Mouse (Mus musculus): ENCODE data around the gene Kcnma1. TPM values are rescaled to one million over a fixed set of nuclear protein-coding genes. Genes with fewer than 3 reads are reported as not detected.
A peak's percentile ranks its signal among the peaks of the same experiment; 100 is the strongest.

Kcnma1 gene
- polyA plus RNA-seq (2012; rRNA removed): 2.9 and 3.5 TPM in 2 replicates

DNA sequence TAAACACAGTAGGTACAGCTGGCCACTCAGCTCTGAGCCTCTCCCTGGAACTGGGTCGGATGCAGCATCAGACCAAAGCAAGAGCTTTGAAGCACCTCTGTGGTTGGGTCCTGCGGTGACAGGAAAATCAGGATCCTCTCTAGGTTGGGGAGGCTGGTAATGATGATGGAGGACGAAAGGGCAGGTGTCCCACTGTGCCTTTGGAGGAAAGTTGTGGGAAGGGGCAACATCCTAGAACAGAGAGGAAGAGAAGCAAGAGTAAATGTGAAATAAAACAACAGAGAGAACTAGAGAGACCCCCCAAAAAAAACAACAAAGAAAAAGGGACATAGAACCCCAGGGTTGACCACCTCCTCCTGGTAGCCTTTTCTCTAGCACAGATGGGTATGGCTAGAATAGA is at the start of gene Kcnma1:
TSS of gene Kcnma1 (minus strand) at position 101 of the 400 bp plus-strand sequence.
- Histone ChIP-seq H3K27me3 (ENCODE audit: control insufficient read depth, insufficient read depth, low read length) (no peaks in the 10 kb centered on the region), H3K4me1 (ENCODE audit: control insufficient read depth, insufficient read depth, insufficient read length, low read length) (no peaks in the 10 kb centered on the region), H3K27ac (ENCODE audit: insufficient read depth, low read depth, low read length) (no peak within 1 kb of the TSS), H3K4me3 (ENCODE audit: low read depth, low read length) (no peak within 1 kb of the TSS), H3K36me3 (ENCODE audit: control insufficient read depth, insufficient read depth, low read length) (no peaks in the 10 kb centered on the region)
- TF ChIP-seq CTCF (IDR thresholded peaks at IDR 0.05; ENCODE audit: extremely low read depth, insufficient read length, insufficient replicate concordance, low read depth, low read length): no peak
- TF ChIP-seq POLR2A (IDR thresholded peaks at IDR 0.05; ENCODE audit: low read depth, low read length): no peak
- WGBS: 64% methylated on average over 3 of the region's 3 CpGs

DNA sequence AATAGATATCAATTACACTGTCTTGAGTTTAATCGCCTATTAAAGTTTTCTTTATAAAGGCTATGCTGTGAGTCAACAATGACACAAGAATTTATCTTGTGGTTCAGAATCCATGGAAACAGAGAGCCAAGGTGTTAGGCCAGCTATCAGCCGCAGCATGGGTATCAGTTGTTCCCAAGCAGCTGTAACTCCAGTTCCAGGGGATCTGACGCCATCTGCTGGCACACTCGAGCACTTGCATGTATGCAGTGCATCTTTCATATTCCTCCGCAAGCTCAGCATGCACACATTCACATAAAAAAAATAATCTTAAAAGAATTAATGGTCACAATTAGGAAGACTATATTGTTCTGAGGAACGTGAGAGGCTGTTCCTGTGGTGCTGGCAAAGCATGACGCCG is 45.5 kb upstream of the Kcnma1 start:
- Histone ChIP-seq H3K36me3 (ENCODE audit: control insufficient read depth, insufficient read depth, low read length) (no peaks in the 10 kb centered on the region), H3K27ac (ENCODE audit: insufficient read depth, low read depth, low read length) (no peak overlapping the region), H3K4me3 (ENCODE audit: low read depth, low read length) (no peak overlapping the region), H3K27me3 (ENCODE audit: control insufficient read depth, insufficient read depth, low read length) (no peaks in the 10 kb centered on the region), H3K4me1 (ENCODE audit: control insufficient read depth, insufficient read depth, insufficient read length, low read length) (no peaks in the 10 kb centered on the region)
- WGBS: 40% methylated on average over 8 of the region's 8 CpGs
- peak; percentile 51; the same call in 1 of the 2 replicates for TF ChIP-seq CTCF (IDR thresholded peaks at IDR 0.05; ENCODE audit: extremely low read depth, insufficient read length, insufficient replicate concordance, low read depth, low read length)
- TF ChIP-seq POLR2A (IDR thresholded peaks at IDR 0.05; ENCODE audit: low read depth, low read length): no peak

DNA sequence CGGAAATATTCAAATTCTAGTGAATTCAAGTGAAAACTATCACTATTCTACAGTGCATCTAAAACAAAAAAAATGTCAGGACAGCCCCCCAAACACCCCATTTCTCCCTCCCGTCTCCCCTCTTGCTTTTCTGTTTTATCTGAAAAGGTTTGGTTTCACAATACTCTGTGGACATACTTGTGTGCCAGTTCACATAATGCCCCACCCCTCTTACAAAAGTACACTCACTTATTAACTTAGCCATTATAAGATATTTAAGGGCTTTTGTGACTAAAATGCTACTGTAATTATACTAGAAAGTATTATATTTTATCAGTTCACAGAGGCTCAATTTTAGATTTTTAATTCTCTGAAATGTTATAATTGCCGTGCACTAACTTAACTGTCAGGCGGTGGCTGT is 45.0 kb upstream of the Kcnma1 start:
- no peak for TF ChIP-seq POLR2A (IDR thresholded peaks at IDR 0.05; ENCODE audit: low read depth, low read length)
- no peak for TF ChIP-seq CTCF (IDR thresholded peaks at IDR 0.05; ENCODE audit: extremely low read depth, insufficient read length, insufficient replicate concordance, low read depth, low read length)
- no peaks in the 10 kb centered on the region for H3K4me1 ChIP-seq (ENCODE audit: control insufficient read depth, insufficient read depth, insufficient read length, low read length)
- H3K36me3 ChIP-seq (ENCODE audit: control insufficient read depth, insufficient read depth, low read length): no peaks in the 10 kb centered on the region
- H3K4me3 ChIP-seq (ENCODE audit: low read depth, low read length): no peak overlapping the region
- H3K27me3 ChIP-seq (ENCODE audit: control insufficient read depth, insufficient read depth, low read length): no peaks in the 10 kb centered on the region
- 78% methylated on average over 4 of the region's 4 CpGs for WGBS
- no peak overlapping the region for H3K27ac ChIP-seq (ENCODE audit: insufficient read depth, low read depth, low read length)

DNA sequence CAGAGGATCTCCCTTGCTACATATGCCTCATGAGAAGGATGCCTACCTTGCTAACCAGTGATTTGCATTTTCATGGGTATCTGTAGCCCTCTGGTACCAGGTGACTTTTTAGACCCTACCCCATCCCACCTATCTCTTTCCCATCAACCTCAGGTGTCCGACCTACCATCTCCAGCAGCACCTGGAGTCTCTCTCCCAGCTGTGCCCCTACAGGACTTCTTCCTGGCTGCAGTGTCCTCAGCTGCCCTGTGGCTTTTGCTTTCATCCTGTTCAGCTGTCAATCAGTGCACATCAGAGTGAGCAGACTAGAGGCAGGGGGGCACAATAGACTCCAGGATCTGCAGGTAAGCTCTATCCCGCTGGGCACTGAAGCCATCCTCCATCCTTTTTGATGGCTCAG is 37.5 kb upstream of the Kcnma1 start:
- 78% methylated on average over 2 of the region's 2 CpGs for WGBS
- H3K4me1 ChIP-seq (ENCODE audit: control insufficient read depth, insufficient read depth, insufficient read length, low read length): no peaks in the 10 kb centered on the region

DNA sequence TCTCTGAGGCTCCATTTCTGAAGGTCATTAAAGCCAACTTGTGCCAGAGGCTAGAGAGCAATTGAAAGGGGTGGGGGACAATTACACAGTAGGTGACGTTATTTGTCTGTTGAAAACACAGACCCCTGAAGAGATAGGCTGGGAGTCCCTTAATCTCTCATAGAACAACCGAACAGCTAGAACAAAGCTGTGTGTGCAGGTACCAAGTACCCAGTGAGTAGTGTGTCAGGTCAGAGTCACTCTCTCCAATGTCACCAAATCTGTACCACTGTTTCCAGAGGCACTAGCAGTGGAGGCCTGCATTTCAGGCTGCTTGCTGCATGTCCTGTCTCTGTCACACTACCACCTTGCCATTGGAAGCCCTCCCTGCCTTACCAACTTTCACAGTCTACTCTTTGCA is 22.3 kb upstream of the Kcnma1 start:
- H3K27ac ChIP-seq (ENCODE audit: insufficient read depth, low read depth, low read length): no peak overlapping the region
- H3K36me3 ChIP-seq (ENCODE audit: control insufficient read depth, insufficient read depth, low read length): no peaks in the 10 kb centered on the region
- TF ChIP-seq POLR2A (IDR thresholded peaks at IDR 0.05; ENCODE audit: low read depth, low read length) (no peak), CTCF (IDR thresholded peaks at IDR 0.05; ENCODE audit: extremely low read depth, insufficient read length, insufficient replicate concordance, low read depth, low read length) (no peak)
- H3K4me3 ChIP-seq (ENCODE audit: low read depth, low read length): no peak overlapping the region
- WGBS: 62% methylated on average over 2 of the region's 2 CpGs
- H3K4me1 ChIP-seq (ENCODE audit: control insufficient read depth, insufficient read depth, insufficient read length, low read length): no peaks in the 10 kb centered on the region
- no peaks in the 10 kb centered on the region for H3K27me3 ChIP-seq (ENCODE audit: control insufficient read depth, insufficient read depth, low read length)

More for the DNA sequence above, 37.5 kb upstream of the Kcnma1 start:
- H3K27me3 ChIP-seq (ENCODE audit: control insufficient read depth, insufficient read depth, low read length): no peaks in the 10 kb centered on the region
- no peak overlapping the region for H3K27ac ChIP-seq (ENCODE audit: insufficient read depth, low read depth, low read length)
- TF ChIP-seq CTCF (IDR thresholded peaks at IDR 0.05; ENCODE audit: extremely low read depth, insufficient read length, insufficient replicate concordance, low read depth, low read length) (no peak), POLR2A (IDR thresholded peaks at IDR 0.05; ENCODE audit: low read depth, low read length) (no peak)
- no peaks in the 10 kb centered on the region for H3K36me3 ChIP-seq (ENCODE audit: control insufficient read depth, insufficient read depth, low read length)
- H3K4me3 ChIP-seq (ENCODE audit: low read depth, low read length): no peak overlapping the region

DNA sequence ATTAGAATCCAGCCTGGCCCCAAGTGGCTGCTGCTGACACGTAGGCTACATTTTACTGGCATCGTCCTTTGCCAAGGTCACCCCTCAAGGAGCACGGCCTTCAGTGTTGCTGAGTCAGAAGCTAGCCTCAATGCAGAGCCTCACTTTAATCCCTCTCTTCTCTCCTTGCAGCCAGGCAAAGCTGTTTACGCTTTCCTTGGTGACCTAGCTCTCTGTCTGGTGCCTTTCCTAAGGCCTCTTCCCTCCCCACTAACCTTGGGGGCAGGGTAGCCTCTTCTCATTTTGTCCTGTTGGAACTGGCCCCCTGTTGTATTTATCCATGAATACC is 21.9 kb upstream of the Kcnma1 start:
- WGBS: 46% methylated on average over 4 of the region's 4 CpGs

DNA sequence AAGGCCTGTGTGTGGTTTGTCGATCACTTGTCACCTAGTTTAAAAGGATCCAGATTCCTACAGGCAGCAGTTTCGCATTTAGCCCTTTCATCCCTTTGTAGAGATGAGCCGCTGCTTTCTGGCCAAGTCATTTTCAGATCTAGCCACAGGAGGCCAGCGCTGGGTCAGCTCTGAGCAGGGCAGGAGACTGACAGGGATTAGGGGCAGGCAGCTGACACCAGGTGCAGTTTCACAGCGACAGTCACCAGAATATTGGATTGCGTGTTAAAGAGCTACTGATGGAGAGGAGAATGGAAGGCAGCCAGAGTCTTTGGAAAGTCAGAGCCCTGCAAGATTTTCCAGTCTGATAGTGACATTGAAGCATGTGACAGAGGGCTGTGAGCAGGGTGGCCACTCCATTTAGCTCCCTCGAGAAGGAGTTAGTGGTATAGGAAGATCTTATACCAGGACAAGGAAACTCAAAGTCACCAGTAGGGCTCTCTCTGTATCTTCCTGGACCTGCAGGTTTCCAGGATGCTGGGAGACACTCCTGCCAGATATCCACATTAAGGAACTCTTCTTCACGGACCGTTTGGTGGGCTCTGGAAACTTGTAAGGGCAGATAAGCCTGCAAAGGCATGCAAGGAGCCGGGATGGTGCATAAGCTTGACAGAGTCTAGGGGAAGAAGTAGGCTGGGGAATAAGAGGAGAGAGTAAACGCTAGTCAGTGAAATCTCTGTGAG is 21.4 kb upstream of the Kcnma1 start:
- H3K4me3 ChIP-seq (ENCODE audit: low read depth, low read length): no peak overlapping the region
- 28% methylated on average over 11 of the region's 11 CpGs for WGBS
- no peaks in the 10 kb centered on the region for H3K4me1 ChIP-seq (ENCODE audit: control insufficient read depth, insufficient read depth, insufficient read length, low read length)
- no peaks in the 10 kb centered on the region for H3K27me3 ChIP-seq (ENCODE audit: control insufficient read depth, insufficient read depth, low read length)
- no peak overlapping the region for H3K27ac ChIP-seq (ENCODE audit: insufficient read depth, low read depth, low read length)
- no peaks in the 10 kb centered on the region for H3K36me3 ChIP-seq (ENCODE audit: control insufficient read depth, insufficient read depth, low read length)
- TF ChIP-seq CTCF (IDR thresholded peaks at IDR 0.05; ENCODE audit: extremely low read depth, insufficient read length, insufficient replicate concordance, low read depth, low read length) (no peak), POLR2A (IDR thresholded peaks at IDR 0.05; ENCODE audit: low read depth, low read length) (no peak)

More for the DNA sequence above, 21.9 kb upstream of the Kcnma1 start:
- no peak overlapping the region for H3K27ac ChIP-seq (ENCODE audit: insufficient read depth, low read depth, low read length)
- H3K27me3 ChIP-seq (ENCODE audit: control insufficient read depth, insufficient read depth, low read length): no peaks in the 10 kb centered on the region
- TF ChIP-seq CTCF (IDR thresholded peaks at IDR 0.05; ENCODE audit: extremely low read depth, insufficient read length, insufficient replicate concordance, low read depth, low read length): no peak
- no peak for TF ChIP-seq POLR2A (IDR thresholded peaks at IDR 0.05; ENCODE audit: low read depth, low read length)
- no peaks in the 10 kb centered on the region for H3K36me3 ChIP-seq (ENCODE audit: control insufficient read depth, insufficient read depth, low read length)
- H3K4me3 ChIP-seq (ENCODE audit: low read depth, low read length): no peak overlapping the region
- H3K4me1 ChIP-seq (ENCODE audit: control insufficient read depth, insufficient read depth, insufficient read length, low read length): no peaks in the 10 kb centered on the region
